Mouse (Mus musculus): ENCODE measurements around the gene Il4.
"Not testable (repeated sequence)": the region's sequence is repeated elsewhere in the genome, so short reads cannot be mapped to it uniquely, and the experiment has no call there.

Il4 gene

GRCm38 (mm10) chr11:53566646-53567045 is 51.8 kb downstream of the Il4 start:
- no peak for DNase-seq (ENCODE audit: low spot score)

GRCm38 (mm10) chr11:53561986-53562385 is 56.5 kb downstream of the Il4 start:
- no peak for DNase-seq (ENCODE audit: low spot score)

GRCm38 (mm10) chr11:53559980-53560379 is 58.5 kb downstream of the Il4 start:
- not testable (repeated sequence) for DNase-seq (ENCODE audit: low spot score)

GRCm38 (mm10) chr11:53557992-53558391 is 60.5 kb downstream of the Il4 start:
- DNase-seq (ENCODE audit: low spot score), result not testable (repeated sequence)

GRCm38 (mm10) chr11:53556529-53556928 is 61.9 kb downstream of the Il4 start:
- DNase-seq (ENCODE audit: low spot score), result not testable (repeated sequence)
